Mouse (Mus musculus) heart, adult 2 months (tissue): ENCODE data around the gene Ech1.

ENCODE experiments used
- CTCF ChIP-seq: fragments of 200-600 bp; IDR thresholded peaks from 2 replicates; pipeline ENCODE4 v1.8.1; 2022; ENCODE audit warnings: antibody characterized with exemption, mild to moderate bottlenecking, moderate library complexity
- EP300 ChIP-seq: fragments of 200-500 bp; IDR thresholded peaks from 2 replicates; pipeline ENCODE4 v1.6.1; 2011; ENCODE audit warnings: low read depth, low read length, control low read depth; ENCODE audit not compliant: insufficient read depth
- POLR2A ChIP-seq: fragments of 200-500 bp; IDR thresholded peaks from 2 replicates; pipeline ENCODE4 v1.6.1; 2011; ENCODE audit warnings: mild to moderate bottlenecking, low read depth, low read length, control low read depth; ENCODE audit not compliant: insufficient read depth

- TF ChIP-seq CTCF (no peak), POLR2A (no peak), EP300 (no peak)
Measured at GRCm38 (mm10) chr7:28794496-28794895, 30.5 kb upstream of the Ech1 start.
